Mouse (Mus musculus) heart, embryonic 16.5 days (tissue): ENCODE data around the gene Rrnad1. TPM values are rescaled to one million over a fixed set of nuclear protein-coding genes. Genes with fewer than 3 reads are reported as not detected.
A peak's percentile ranks its signal among the peaks of the same experiment; 100 is the strongest.

Experiments
- ATAC-seq: fragments of 200-750 bp; cut with Nextera tagmentation; replicated peaks from 2 replicates; pipeline ENCODE4 v1.8.0; 2017; ENCODE audit warnings: moderate number of reproducible peaks; ENCODE audit not compliant: insufficient read depth, low FRiP score; ENCODE audit errors: extremely low read depth
- H3K27ac ChIP-seq: fragments of 300-500 bp; sonication (generic); 2 replicates; pipeline ENCODE4 v1.5.1; 2014; ENCODE audit warnings: mild to moderate bottlenecking, low read length, control low read depth, moderate library complexity
- H3K27me3 ChIP-seq: fragments of 300-500 bp; sonication (generic); 2 replicates; pipeline ENCODE4 v1.6.1; 2014; ENCODE audit warnings: low read length, mixed read lengths; ENCODE audit not compliant: control insufficient read depth, insufficient read depth
- H3K36me3 ChIP-seq: fragments of 300-500 bp; sonication (generic); 2 replicates; pipeline ENCODE4 v1.6.1; 2014; ENCODE audit not compliant: control insufficient read depth, insufficient read depth
- H3K4me1 ChIP-seq: fragments of 300-500 bp; sonication (generic); 2 replicates; pipeline ENCODE4 v1.6.1; 2014; ENCODE audit warnings: low read length, mixed read lengths; ENCODE audit not compliant: control insufficient read depth, insufficient read depth
- H3K4me2 ChIP-seq: fragments of 300-500 bp; sonication (generic); 2 replicates; pipeline ENCODE4 v1.6.1; 2014; ENCODE audit warnings: low read depth, mild to moderate bottlenecking, control low read depth, low read length
- H3K4me3 ChIP-seq: fragments of 300-500 bp; sonication (generic); 2 replicates; pipeline ENCODE4 v1.5.1; 2014; ENCODE audit warnings: mild to moderate bottlenecking, control low read depth, low read length
- H3K9ac ChIP-seq: fragments of 300-500 bp; sonication (generic); 2 replicates; pipeline ENCODE4 v1.6.1; 2014; ENCODE audit warnings: low read length, control low read depth
- H3K9me3 ChIP-seq: fragments of 300-500 bp; sonication (generic); replicated peaks from 2 replicates; pipeline ENCODE4 v1.6.1; 2016; ENCODE audit warnings: low read length; ENCODE audit not compliant: control insufficient read depth
- WGBS: fragments of 180-500 bp; shearing (Covaris S2); extraction: QIAGEN DNeasy Blood & Tissue Kit; methylation state at CpG from one replicate; pipeline ENCODE4 v1.1.7; 2014; 5-methylcytosine and 5-hydroxymethylcytosine counted together
- polyA plus RNA-seq: library from polyadenylated mRNA; unstranded; fragments of >200 nt; fragmentation: Nextera tagmentation; extraction: Ambion mirVana; gene quantifications from 2 replicates; pipeline ENCODE4 v1.2.1, GENCODE M21; 2015

Rrnad1 gene
- polyA plus RNA-seq, 1 experiment from 2014 or later = 15.1 TPM

GRCm38 (mm10) chr3:87927452-87927851 lies 3.1 kb downstream of the Rrnad1 start:
- Histone ChIP-seq H3K4me3 (no peak overlapping the region), H3K9me3 (no peaks in the 10 kb centered on the region), H3K27me3 (no peaks in the 10 kb centered on the region), H3K36me3 (peaks cover 38% of the 10 kb centered on the region), H3K9ac (no peak overlapping the region), H3K27ac (no peak overlapping the region), H3K4me1 (peaks cover 15% of the 10 kb centered on the region), H3K4me2 (no peak overlapping the region)
- ATAC-seq = no peak
- WGBS = 88% methylated on average over 5 of the region's 5 CpGs

- Histone ChIP-seq H3K9ac (no peak overlapping the region), H3K9me3 (no peaks in the 10 kb centered on the region), H3K4me2 (no peak overlapping the region), H3K27me3 (no peaks in the 10 kb centered on the region), H3K4me3 (no peak overlapping the region), H3K36me3 (peaks cover 35% of the 10 kb centered on the region), H3K27ac (no peak overlapping the region), H3K4me1 (peaks cover 10% of the 10 kb centered on the region)
- 81% methylated on average over 7 of the region's 7 CpGs for WGBS
- ATAC-seq = no peak
Measured at GRCm38 (mm10) chr3:87924996-87925395, 5.5 kb downstream of the Rrnad1 start.

- Histone ChIP-seq H3K4me1 (peaks cover 4% of the 10 kb centered on the region), H3K9ac (peak overlapping the region; percentile 76), H3K9me3 (no peaks in the 10 kb centered on the region), H3K4me2 (peak overlapping the region; percentile 84), H3K36me3 (peaks cover 42% of the 10 kb centered on the region), H3K27me3 (no peaks in the 10 kb centered on the region), H3K4me3 (peak overlapping the region; percentile 73), H3K27ac (no peak overlapping the region)
- ATAC-seq = no peak
- WGBS = 61% methylated on average over 9 of the region's 9 CpGs
Measured at GRCm38 (mm10) chr3:87920270-87920943, 10.1 kb downstream of the Rrnad1 start.

GRCm38 (mm10) chr3:87919336-87920108 lies 11.0 kb downstream of the Rrnad1 start, which contains the start of gene Mrpl24:
TSS of gene Mrpl24 (plus strand) at chr3:87919506.
- WGBS = under 1% methylated on average over 30 of the region's 30 CpGs
- Histone ChIP-seq H3K9ac (peak within 1 kb of the TSS; percentile 76), H3K9me3 (no peaks in the 10 kb centered on the region), H3K27me3 (no peaks in the 10 kb centered on the region), H3K4me3 (peak within 1 kb of the TSS; percentile 73), H3K36me3 (peaks cover 42% of the 10 kb centered on the region), H3K4me2 (peak within 1 kb of the TSS; percentile 84), H3K4me1 (peaks cover 4% of the 10 kb centered on the region), H3K27ac (peak within 1 kb of the TSS; percentile 84)
- ATAC-seq = peak; percentile 86

GRCm38 (mm10) chr3:87918551-87918950 lies 12.0 kb downstream of the Rrnad1 start:
- Histone ChIP-seq H3K9ac (no peak overlapping the region), H3K9me3 (no peaks in the 10 kb centered on the region), H3K4me3 (no peak overlapping the region), H3K27ac (no peak overlapping the region; the same call in 1 of the 2 replicates), H3K4me2 (peak overlapping the region; percentile 84), H3K4me1 (peaks cover 4% of the 10 kb centered on the region), H3K36me3 (peaks cover 41% of the 10 kb centered on the region), H3K27me3 (no peaks in the 10 kb centered on the region)
- WGBS = 98% methylated on average over 1 of the region's 1 CpGs
- no peak for ATAC-seq

GRCm38 (mm10) chr3:87916990-87917389 lies 13.5 kb downstream of the Rrnad1 start:
- Histone ChIP-seq H3K9me3 (no peaks in the 10 kb centered on the region), H3K27me3 (no peaks in the 10 kb centered on the region), H3K27ac (no peak overlapping the region), H3K9ac (no peak overlapping the region), H3K4me2 (no peak overlapping the region), H3K36me3 (peaks cover 38% of the 10 kb centered on the region), H3K4me1 (peaks cover 4% of the 10 kb centered on the region), H3K4me3 (no peak overlapping the region)
- no peak for ATAC-seq
- 92% methylated on average over 1 of the region's 1 CpGs for WGBS

GRCm38 (mm10) chr3:87913891-87914290 lies 16.6 kb downstream of the Rrnad1 start:
- ATAC-seq = no peak
- Histone ChIP-seq H3K9ac (no peak overlapping the region), H3K4me2 (no peak overlapping the region), H3K27me3 (no peaks in the 10 kb centered on the region), H3K36me3 (peaks cover 35% of the 10 kb centered on the region), H3K4me3 (no peak overlapping the region), H3K9me3 (no peaks in the 10 kb centered on the region), H3K27ac (no peak overlapping the region), H3K4me1 (peaks cover 19% of the 10 kb centered on the region)
- 92% methylated on average over 10 of the region's 10 CpGs for whole genome bisulfite sequencing

GRCm38 (mm10) chr3:87913491-87913890 lies 17.0 kb downstream of the Rrnad1 start:
- peaks cover 23% of the 10 kb centered on the region for H3K4me1 ChIP-seq
- H3K27me3 ChIP-seq = no peaks in the 10 kb centered on the region
- H3K9ac ChIP-seq = no peak overlapping the region
- no peaks in the 10 kb centered on the region for H3K9me3 ChIP-seq
- 77% methylated on average over 7 of the region's 7 CpGs for WGBS
- H3K27ac ChIP-seq = no peak overlapping the region
- peaks cover 35% of the 10 kb centered on the region for H3K36me3 ChIP-seq
- H3K4me3 ChIP-seq = no peak overlapping the region
- H3K4me2 ChIP-seq = no peak overlapping the region
- ATAC-seq = no peak

- no peaks in the 10 kb centered on the region for H3K9me3 ChIP-seq
- peak overlapping the region; percentile 54 for H3K4me3 ChIP-seq
- peaks cover 23% of the 10 kb centered on the region for H3K36me3 ChIP-seq
- H3K27me3 ChIP-seq = no peaks in the 10 kb centered on the region
- H3K27ac ChIP-seq = peak overlapping the region; percentile 86
- H3K9ac ChIP-seq = peak overlapping the region; percentile 65
- H3K4me1 ChIP-seq = peaks cover 32% of the 10 kb centered on the region
- WGBS = 10% methylated on average over 12 of the region's 12 CpGs
- peak overlapping the region; percentile 73 for H3K4me2 ChIP-seq
- ATAC-seq = peak; percentile 13; the same call in 1 of the 2 replicates
Measured at GRCm38 (mm10) chr3:87910573-87911141, 19.9 kb downstream of the Rrnad1 start.
